Mouse (Mus musculus): ENCODE results near the gene Cldn34c3.
"Not testable (repeated sequence)": the region's sequence is repeated elsewhere in the genome, so short reads cannot be mapped to it uniquely, and the experiment has no call there.

The Cldn34c3 gene

DNA sequence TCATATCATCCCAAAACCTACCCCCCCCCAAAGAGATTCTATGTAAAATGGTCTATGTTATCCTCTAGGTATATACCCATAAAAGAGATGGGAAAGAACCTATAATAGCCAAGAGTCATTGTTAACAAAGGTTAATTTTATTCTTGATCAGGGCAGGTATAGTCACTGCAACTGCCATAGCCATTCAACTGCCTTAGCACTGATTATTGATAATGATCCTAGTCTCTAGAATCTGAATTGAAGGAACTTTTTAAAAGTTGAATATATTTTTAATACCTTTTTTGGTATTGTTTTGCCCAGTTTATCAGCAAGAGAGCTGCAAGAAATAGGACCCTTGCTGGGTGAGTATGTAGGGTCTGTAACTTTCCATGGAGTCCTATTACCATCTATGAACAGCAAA, at the start of gene Cldn34c3:
TSS of gene Cldn34c3 (plus strand) at position 301 of the 400 bp plus-strand sequence.
- not testable (repeated sequence) for DNase-seq (ENCODE audit: low spot score)
